In the genomic region with DNA sequence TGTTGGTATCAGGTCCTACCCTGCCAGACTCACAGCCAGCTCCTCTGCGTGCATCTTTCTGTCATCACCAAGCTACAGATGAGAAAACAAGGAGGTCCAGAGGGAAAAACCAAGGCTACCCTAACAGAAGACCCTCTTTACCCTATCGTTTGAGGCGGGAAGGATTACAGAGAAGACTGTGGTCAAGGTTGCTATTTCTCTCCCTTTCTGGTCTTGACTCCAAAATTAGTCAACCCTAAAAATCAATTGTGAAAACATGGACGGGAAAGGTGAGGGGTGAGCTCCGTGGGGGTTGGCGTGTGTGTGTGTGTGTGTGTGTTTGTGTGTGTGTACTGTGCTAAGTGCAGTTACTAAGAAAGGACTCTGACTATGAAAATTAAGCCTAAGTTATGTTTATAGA, we compare ENCODE assay signal across 16 mouse cellular contexts. TPM values are rescaled to one million over a fixed set of nuclear protein-coding genes. Genes with fewer than 3 reads are reported as not detected.
"Had no signal": no experiment of that assay in that cellular context is flagged by ENCODE, and none has a peak within 500 bp of the region (broad histone marks: within the 10 kb centered on the region; RNA-seq: fewer than 3 reads in every experiment).

No protein-coding gene starts in this region.

- H3K9me3 ChIP-seq: limb, embryonic 12.5 days; neural tube, embryonic 12.5 days; stomach, embryonic 15.5 days had no signal

- H3K36me3 ChIP-seq: limb, embryonic 12.5 days; neural tube, embryonic 12.5 days; stomach, embryonic 15.5 days had no signal

- H3K9ac ChIP-seq: limb, embryonic 12.5 days; liver, embryonic 14.5 days; neural tube, embryonic 12.5 days; stomach, embryonic 15.5 days had no signal

- H3K27ac ChIP-seq: layer of hippocampus, adult 2 months; limb, embryonic 12.5 days; liver, embryonic 14.5 days; neural tube, embryonic 12.5 days; stomach, embryonic 15.5 days had no signal

- H3K4me1 ChIP-seq: limb, embryonic 12.5 days; stomach, embryonic 15.5 days had no signal

- H3K4me2 ChIP-seq: limb, embryonic 12.5 days; neural tube, embryonic 12.5 days; stomach, embryonic 15.5 days had no signal

- ATAC-seq: lung, postnatal 0 days had no signal

- DNase-seq: kidney, adult 18-20 months; kidney, postnatal 10 days; kidney, postnatal 4 days; liver; lung, adult 2 months; lung, postnatal 36 days; right cerebral cortex, postnatal 14 days; thymus, adult 2 months; thymus, postnatal 25 days had no signal

- H3K4me3 ChIP-seq: layer of hippocampus, adult 2 months; limb, embryonic 12.5 days; neural tube, embryonic 12.5 days; stomach, embryonic 15.5 days had no signal

RNA-seq across cellular contexts. Expression of gene Pax3, which starts 54.0 kb away (rescaled TPM):
- polyA plus RNA-seq: liver, embryonic 14.5 days; lung, adult 2 months; lung, postnatal 0 days; urinary bladder, adult 2 months had no signal
